Mouse (Mus musculus): ENCODE measurements around the gene H2-M5.
"Not testable (repeated sequence)": the region's sequence is repeated elsewhere in the genome, so short reads cannot be mapped to it uniquely, and the experiment has no call there.

The H2-M5 gene

DNA sequence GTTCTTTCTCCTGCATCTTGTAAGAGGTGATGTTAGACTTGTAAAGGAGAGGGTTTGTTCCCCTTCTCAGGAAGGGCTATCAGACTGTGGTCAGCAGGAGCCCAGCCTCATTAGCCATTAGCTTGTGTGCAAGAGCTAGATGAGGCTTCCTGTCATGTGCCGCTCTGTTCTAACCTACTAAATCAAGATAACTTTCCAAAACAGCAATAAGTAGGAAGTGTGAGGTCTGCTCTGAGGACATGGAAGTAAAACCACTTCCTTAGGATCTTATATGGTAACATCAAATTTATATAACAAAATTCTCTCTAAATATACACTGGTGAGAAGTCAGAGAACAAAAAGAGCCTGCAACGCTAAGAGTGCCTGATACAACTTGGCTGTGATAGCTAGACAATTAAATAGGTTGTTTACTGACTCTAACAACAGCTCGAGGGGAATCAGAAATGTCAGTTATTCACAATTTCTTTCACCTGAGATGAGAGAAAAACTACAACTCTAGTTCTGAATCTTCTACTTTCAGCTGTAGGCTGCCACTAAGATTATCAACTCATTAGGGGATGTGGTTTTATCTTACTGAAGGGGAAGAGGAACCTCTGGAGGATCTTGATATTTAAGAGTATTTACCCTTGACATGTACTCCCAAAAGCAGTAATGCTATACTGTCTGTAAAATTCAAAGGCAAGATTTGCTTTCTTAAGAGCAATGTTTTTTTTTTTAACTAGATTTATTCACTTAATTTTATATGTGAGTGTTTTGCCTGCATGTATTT, 3.2 kb upstream of the H2-M5 start:
- DNase-seq: no peak

DNA sequence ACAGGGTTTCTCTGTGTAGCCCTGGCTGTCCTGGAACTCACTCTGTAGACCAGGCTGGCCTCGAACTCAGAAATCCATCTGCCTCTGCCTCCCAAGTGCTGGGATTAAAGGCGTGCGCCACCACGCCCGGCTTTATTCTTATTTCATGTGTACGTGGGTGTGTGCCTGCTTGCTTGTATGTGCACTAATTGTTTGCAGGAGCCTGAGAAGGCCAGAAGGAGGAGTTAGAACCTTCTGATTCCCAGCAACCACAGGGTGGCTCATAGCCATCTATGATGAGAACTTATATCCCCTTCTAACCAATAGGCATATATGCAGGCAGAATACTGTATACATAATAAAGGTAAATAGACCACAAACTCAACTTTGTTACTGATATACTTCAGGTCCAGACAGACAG, 1.3 kb upstream of the H2-M5 start:
- DNase-seq: not testable (repeated sequence)

DNA sequence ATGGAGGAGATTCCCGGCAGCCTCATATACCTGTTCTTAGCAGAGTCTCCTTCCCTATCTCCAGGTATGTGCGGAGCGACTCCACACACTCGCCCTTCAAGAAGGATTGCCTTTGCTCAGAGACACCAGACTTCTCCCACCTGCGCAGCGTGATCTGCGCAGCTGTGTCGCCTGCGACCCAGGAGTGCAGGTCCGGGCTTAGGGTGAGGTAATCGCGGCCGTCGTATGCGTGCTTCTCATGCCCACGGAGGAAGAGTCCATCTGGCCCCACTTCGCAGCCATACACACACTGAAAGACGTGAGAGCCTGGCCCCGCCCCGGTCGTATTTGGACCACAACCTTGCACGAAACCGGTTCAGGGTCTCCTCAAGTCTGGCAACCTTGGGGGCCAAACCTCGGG, 862 bp downstream of the H2-M5 start:
- DNase-seq: no peak

DNA sequence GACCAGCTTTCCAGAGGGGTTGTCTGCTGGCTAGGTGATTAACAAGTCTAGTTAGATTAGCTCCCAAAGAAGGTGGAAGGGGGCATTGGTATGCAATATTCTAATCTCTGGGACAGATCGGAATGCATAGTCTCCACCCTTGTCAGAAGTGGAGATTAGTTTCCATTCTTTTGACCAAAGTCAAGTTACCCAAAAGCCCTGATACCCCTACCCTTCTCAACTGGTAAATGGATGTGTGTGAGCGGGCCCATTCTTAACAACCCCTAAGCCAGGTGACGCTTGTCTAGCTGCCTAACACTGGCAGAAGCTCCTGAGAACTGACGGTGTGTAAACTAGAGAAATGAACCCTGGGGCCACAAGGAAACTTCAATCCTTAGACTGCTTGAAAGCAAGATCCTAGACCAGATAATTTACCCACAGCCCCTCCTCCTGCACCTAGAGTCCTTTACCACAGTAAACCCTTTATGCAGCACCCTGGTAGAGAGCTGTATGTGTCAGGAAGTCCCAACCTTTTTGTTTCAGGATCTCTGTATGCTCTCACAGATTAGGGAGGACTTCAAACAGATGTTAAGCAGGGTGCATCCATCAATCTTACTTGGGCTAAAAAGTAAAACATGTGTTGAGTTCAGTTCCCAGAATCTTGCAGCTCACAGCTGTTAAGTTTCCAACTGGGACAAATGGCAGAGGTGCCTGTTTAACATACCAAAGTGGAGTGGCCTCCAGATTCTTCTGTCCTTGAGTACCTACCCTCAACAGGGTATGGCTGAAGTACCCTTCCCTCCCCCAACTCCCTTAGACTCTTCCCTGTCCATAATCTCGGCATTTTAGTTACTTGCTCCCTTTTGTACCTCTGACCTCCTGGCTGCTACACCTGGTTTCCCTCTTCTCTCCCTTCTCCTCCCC, 6.8 kb downstream of the H2-M5 start:
- DNase-seq: peak; percentile 27

DNA sequence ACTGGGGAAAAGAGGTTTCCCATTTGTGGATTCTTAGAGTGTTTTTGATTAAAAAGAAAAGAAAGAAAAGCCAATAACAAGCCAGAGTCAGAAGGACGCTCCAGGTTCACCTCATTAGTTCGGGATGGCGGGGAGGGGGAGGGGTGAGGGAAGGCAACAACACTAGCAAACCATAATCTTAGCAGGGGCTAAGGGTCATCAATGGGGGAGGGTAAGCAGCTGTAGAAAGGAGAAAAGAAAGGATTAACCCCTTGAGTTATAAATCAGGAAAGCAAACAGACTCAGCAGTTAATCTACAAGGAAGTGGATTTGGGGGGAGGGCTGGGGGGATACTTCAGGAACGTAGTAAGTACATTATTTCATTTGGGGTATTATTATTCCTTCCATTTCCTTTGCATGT, 7.5 kb downstream of the H2-M5 start:
- no peak for DNase-seq

DNA sequence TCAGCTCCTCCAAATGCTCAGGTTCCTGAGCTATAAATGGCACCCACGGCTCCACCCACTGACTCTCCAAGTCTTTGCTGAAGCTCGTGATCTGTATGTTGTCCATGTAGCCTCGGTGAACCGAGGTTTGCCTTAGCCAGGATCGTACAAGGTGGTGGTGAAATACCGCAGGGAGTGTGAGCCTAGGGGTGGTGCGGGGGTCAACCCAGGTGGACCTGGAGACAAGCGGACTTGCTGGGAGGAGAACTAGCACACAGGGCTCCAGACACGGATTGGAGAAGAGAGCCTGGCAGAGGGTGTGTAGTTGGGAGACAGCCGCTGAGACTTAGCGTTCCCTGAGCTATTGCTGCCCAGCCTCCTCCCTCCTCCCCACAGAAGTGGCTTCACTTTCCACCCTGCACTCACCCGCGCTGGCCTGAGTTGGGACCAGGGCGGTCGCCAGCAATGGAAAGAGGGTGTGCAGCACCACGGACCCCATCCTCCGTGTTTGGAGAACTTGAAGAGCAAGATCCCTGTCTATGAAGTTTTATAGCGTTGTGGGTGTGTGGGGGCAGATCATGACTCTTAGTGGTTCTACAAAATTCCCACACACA, 8.0 kb downstream of the H2-M5 start, which contains the start of gene 2410137M14Rik:
TSS of gene 2410137M14Rik (minus strand) at position 17 of the 593 bp plus-strand sequence.
- peak; percentile 13 for DNase-seq

DNA sequence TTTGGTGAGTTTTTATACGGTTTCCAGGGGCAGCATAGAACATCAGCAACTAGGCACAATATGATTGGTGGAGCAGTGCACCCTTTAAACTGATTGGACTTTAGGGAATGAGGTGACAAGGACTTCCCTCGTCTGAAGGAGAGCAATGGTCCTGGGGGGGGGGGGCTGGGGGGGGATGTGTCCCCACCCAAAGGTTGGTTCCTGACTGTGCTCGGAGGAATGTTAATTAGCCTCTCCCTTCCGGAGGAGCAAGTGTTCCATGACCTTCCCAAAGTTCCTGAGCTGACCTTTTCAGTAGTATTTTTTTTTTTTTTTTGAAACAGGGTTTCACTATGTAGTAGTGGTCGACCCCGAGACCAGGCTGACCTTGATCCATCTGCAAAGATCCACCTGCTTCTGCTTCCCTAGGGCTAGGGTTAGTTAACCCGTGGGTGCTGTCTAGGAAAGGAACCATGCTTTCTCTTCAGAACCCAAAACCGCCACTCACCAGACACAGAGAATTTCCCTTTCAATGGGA, 16.0 kb downstream of the H2-M5 start:
- no peak for DNase-seq

DNA sequence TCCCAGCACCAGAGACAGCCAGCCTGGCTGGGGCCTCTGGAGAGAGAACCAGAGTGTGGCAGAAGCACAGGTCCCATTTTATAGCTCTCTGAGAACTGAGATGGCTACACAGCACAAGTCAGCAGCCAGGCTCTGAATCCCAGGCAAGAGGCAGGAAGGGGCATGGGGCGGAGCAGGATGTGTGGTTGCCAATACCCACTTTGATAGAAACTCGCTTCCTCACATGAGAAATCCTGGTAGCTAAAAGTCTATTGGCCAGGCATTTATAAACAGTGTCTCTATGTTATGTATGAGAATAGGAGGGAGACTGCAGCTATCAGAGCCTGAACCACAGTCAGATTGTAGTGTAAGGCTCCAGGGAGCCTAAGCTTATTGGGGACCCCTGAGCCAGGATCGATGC, 16.5 kb downstream of the H2-M5 start:
- DNase-seq: peak; percentile 32

DNA sequence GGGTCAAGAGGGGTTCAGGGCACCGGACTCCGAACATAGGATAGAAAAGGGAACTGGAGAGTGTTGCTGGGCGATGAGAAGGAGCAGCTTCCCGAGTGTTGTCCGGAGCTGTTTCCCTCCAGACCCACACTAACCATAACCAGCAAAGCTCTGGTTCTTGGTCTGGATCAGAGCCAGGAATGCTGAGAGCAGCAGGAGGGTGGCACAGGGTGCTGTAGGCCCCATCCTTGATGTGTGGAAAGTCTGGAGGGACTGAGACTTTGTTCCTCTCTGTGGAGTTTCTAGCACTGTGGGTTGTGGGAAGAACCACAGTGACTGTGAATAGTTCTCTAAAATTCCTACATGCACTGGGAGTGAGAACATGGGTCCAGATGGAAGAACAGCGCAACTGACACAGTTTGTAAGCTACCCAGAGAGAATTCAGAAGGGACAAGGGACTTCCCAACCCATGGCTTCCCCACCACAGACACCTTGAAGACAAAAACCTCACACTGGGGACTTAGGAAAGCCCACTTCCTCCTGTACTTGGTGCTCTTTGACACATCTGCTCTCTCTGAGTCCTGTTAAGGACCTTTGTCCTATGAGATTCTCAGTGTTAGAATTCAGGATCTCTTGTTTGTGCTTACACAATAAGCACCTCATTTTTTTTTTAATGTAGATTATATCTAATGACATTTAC, 18.0 kb downstream of the H2-M5 start:
- DNase-seq: no peak

DNA sequence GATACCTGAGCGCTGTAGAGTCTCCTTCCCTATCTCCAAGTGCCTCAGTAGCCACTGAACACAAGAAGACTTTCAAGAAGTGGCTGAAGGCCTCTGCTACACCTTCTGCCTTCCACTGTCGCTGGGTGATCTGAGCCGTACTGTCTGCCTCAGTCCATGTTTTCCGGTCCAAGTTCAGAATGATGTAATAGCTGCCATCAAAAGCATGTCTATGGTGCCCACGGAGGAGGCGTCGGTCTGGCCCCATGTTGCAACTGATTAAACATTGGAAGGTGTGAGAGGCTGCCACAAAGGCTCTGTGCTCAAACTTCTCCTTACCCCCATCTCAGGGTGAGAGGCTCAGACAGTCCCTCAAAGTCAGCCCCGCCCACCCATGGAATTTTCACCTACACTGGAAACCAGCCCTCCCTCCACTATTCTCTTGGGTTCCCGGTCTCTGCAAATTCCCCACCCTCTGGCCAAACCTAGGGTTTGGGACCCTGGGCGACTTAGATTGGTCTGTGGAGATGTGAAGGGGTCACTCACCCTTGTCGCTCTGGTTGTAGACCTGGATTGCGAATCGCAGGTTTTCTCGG, 18.9 kb downstream of the H2-M5 start:
- DNase-seq: no peak

DNA sequence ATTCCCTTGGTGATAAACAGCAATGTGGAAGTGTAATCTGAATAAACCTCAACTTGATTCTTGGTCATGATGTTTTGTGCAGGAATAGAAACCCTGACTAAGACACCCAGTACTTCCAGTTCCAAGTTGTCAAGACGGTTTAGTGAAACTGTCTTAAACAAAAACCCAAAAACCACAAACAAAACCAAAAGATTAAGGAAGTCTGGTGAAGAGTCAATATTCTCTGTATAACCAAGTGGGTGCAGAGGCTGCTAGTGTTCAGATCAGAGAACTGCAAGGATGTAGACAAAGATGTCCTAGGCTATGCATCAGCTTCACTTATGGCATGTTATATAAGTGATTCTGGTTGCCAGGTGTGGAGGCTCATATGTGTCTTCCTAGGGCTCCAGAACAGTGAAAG, 22.5 kb downstream of the H2-M5 start:
- no peak for DNase-seq

DNA sequence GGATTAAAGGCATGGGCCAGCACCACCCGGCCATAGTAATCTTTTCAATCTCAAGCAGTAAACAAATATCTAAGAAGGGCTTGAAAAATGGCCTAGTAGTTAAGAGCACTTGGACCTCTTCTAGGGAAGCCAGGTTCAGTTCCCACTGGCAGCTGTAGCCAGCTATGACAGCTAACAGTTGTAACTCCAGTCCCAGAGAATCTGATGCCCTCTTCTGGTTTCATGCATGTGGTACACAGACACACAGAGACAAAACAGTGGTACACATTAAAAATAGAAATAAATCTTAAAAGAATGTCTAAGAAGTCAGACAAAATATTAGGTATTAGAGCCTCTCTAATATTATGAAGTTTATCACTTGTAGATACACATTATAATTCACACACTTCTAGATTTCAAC, 28.2 kb downstream of the H2-M5 start:
- no peak for DNase-seq

DNA sequence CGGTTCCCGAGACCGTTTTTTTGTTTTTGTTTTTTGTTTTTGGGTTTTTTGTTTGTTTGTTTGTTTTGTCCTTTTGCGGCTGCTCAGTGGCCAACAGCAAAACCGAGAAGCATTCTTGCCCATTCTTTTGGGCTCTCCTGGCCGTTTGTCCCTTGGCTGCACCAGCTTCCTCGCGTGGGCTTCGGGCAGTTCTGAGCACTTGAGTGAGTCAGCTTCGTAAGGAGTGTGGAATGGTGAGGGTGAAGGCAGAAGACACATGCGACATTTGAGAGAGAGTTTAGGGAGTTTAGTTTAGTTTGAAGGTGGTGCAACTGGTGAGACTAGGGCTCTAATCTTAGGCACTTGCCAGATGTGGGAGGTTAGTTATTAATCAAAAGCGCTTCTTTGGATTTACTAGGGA, 30.5 kb downstream of the H2-M5 start:
- no peak for DNase-seq

DNA sequence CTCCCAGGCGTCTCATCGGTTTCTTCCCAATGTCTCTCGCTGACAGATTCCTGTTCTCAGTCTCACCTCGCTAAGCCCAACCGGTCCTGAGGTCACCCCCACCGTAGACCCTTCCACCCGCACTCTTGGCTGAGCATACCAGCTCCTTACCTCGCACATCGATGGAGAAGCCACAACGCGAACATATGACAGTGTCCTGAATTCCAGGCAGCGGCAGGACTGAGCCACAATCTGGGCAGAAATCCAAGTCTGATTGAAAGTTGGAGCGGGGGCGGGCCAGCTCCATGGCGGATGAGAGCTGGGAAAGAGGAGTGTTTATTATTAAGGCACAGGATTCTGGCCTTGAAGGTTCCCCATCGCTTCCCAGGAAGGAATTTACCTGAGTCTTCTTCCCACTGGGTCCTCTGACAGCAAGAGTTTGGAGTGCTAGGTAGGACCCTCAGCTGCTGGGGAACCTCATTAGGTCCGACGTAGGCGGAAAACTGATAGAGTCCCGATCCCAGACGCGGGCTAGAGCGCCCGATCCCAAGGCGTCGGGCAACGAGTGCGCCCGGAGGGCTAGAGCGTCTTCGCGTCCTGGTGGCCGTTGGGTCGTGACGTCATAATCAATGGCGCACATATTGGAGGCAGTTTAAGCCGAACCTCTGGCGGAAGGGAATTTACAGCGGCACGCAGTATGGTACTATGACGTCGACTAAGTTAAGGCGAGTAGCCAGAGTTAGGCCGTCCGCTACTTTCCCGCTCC, 31.2 kb downstream of the H2-M5 start, which contains the start of the genes Znrd1 and Znrd1as:
TSS of gene Znrd1 (minus strand) at position 561 of the 745 bp plus-strand sequence.
TSS of gene Znrd1as (plus strand) at position 594 of the 745 bp plus-strand sequence.
- DNase-seq: peak; percentile 97

DNA sequence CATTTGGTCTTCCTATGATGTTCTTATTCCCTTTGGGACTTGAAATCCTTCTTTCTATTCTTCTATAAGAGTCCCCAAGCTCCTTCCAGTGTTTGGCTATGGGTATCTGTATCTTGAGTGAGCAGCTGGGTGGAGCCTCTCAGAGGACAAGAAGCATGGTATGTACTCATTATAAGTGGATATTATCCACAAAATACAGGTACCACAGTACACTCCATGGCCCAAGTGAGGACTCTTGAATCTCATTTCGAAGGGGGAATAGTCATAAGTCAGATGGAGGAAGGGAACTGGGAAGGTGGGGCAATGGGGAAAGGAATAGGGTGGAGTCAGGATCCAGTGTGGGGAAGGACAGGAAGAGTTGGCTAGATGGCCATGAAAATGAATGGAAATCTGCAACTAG, 36.3 kb downstream of the H2-M5 start:
- DNase-seq: no peak

DNA sequence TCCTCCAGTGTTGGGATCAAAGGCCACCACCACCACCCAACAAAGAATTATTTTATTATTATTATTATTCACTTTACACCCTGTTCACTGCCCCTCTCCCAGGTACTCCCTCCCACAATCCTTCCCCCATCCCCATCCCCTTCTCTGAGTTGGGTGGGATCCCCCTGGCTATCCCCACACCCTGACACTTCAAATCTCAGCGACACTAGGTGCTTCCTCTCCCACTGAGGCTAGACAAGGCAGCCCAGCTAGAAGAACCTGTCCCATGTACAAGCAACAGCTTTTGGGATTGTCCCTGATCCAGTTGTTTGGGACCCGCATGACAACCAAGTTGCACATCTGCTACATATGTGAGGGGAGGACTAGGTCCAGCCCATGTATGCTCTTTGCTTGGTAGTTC, 36.7 kb downstream of the H2-M5 start:
- DNase-seq: no peak

DNA sequence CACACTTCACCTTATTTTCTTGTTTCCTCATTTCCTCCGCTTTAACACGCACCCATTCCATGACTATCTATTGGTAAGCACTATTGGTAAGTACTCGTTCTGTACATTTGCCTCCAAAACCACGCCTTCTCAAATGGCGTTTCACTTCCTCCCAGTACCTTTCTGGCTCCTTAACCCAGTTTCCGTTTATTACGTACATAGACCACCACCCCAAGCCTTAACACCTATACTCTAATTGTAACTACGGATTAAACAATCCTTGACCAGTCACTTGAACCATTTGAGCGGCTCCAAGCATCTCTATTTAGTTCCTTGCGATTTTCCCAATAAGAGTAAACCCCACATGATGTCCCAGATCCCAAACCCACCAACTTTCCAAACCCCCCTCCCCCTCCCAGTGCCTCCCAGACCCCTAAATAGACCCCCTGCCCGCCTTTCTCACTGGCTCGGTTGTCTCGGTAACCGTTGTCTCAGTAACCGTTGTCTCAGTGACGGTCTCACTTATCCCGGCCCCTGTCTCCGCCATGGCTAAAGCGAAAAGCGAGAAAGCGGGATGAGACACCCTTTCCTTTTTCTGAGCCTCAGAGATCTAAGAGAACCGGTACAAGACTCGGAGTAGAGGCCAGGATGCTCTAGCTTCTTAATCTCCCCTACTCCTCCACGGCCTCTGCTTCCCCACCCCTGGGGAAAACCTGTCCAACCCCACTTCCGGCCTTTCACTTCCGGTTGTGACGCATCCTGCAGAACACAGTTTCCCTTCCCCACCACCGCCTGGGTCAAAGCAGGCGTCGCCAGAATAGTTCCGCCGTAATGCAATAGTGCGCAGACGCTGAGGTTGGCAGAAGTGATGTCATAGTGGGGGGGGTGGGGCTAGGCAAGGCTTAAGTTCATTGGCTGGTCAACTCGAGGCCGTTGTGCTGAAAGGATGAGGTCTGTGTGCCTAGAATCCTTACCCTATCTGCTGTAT, 38.1 kb downstream of the H2-M5 start, which contains the start of gene Ppp1r11:
TSS of gene Ppp1r11 (minus strand) at position 761 of the 967 bp plus-strand sequence.
- DNase-seq: peak; percentile 98

DNA sequence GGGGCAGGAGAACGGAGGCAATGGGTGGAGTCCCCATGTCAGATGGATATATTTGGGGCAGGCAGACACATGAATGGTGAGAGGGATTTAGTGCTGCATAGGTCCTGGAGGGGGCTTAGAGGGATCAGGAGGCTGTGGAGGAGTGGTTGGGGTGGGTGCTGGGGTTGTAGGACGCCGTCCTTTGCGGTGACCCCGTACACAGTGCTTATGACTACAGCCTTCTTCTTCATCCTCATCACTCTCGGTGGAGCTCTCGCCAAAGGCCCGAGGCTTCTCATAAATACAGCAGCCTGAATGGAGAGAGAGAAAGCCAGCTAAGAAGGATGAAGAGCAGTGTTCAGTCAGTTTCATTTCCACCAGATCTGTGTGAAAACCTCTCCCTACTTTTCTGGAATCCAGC, 40.1 kb downstream of the H2-M5 start:
- no peak for DNase-seq

DNA sequence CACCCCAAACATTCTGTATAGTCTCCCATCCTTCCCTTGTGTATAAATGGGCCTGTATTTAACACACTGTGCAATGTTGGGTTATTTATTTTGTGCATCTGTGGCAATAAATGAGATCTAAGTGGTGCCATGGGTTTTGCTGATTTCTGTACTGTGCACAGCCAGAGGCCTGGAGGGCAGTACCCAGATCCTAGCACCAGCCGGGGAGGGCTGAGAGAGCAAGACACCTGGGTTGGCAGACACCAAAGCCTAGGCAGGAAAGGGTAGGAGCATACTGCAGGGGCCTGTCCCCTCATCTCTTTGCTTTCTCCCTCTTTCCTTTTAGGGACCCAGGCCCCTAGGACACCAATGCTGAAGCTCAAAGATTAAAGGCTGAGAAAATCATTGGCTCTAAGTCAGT, 41.1 kb downstream of the H2-M5 start:
- DNase-seq: no peak

Data from lung, postnatal 10 days (tissue).